Mouse (Mus musculus): ENCODE results near the gene Sema4b.

Gene Sema4b

DNA sequence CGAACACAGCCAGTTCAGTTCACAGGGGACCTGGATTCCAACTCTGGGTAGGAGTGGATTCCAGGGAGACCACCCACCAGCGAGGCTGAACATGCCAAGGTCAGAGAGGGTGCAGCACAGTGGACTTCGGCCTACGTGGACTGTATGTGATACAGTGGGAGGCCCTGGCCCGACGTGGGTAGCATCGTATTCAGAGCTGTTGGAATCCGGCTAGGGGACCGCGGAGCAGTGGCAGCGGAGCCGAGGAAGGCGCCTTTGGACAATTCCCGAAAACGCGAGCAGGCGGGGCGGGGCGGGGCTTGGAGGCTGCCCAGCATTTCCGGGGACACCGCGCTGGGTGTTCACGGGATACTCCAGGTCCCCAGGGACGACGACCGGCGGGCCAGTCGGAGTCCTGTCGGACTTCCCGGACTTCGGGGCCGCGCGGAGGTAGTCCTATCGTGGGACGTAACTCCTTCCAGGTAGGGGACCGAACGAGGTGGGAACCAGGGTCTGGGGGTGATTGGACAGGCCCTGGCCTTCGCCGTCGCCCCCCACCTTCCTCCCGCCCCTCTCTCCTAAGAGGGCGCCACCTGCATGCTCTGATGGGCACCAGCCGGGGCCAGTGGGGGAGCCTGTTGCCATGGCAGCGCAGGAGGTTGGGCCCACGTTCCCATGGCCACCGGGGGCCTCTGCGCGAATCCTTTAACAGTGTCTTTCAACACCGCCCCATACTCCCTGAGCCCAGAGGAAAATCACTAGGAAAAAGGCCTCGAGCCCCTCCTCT, at the start of gene Sema4b:
Sema4b (plus strand) TSS at position 311 of the 766 bp plus-strand sequence.
- peak; percentile 93 for DNase-seq (ENCODE audit: low spot score)

DNA sequence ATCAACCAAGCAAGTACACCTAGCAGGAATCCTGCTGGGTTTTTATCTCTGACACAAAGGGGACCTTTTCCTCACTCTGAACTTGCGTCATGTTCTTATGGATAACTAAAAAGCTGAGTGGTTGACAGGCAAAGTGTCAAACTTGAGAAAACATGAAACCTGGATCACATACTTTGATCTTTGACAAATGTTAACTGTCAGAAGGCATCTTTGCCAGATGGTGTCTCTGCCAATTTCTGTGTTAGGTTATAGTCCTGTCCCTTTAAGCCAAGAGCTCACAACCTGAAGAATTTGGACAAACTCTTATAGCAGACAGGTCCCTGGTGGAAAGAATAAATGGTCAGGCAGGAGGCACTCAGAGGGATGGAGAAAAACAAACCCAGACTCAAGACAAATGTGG, 48.3 kb upstream of the Sema4b start:
- no peak for DNase-seq (ENCODE audit: low spot score)

GRCm38 (mm10) chr7:80140815-80141214, 45.8 kb upstream of the Sema4b start:
- DNase-seq (ENCODE audit: low spot score): peak; percentile 63

- no peak for DNase-seq (ENCODE audit: low spot score)
Measured at GRCm38 (mm10) chr7:80143331-80144273, 43.0 kb upstream of the Sema4b start.

GRCm38 (mm10) chr7:80144695-80145094, 41.9 kb upstream of the Sema4b start:
- no peak for DNase-seq (ENCODE audit: low spot score)

DNA sequence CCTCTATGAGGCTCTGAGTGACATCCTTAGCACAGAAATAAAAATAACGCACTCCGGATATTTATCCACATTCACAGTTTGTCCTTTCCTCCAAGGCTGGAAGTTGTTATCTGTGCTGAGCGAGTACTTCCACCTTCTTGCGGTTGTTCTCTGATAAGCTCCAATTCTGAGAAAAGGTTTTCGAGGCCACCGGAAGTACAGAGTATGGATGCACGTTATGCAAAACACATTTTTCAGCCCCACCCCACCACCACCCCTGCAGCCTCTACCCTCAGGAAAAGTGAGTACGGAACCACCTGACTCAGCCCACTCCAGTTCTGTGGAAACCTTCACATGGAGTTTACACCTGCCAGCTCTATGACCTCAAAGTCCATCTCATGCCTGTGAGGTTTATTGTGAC, 40.6 kb upstream of the Sema4b start:
- no peak for DNase-seq (ENCODE audit: low spot score)

- DNase-seq (ENCODE audit: low spot score): no peak
Measured at GRCm38 (mm10) chr7:80149356-80149755, 37.3 kb upstream of the Sema4b start.

- no peak for DNase-seq (ENCODE audit: low spot score)
Measured at GRCm38 (mm10) chr7:80152152-80152551, 34.5 kb upstream of the Sema4b start.

- DNase-seq (ENCODE audit: low spot score): no peak
Measured at GRCm38 (mm10) chr7:80152756-80153155, 33.9 kb upstream of the Sema4b start.

DNA sequence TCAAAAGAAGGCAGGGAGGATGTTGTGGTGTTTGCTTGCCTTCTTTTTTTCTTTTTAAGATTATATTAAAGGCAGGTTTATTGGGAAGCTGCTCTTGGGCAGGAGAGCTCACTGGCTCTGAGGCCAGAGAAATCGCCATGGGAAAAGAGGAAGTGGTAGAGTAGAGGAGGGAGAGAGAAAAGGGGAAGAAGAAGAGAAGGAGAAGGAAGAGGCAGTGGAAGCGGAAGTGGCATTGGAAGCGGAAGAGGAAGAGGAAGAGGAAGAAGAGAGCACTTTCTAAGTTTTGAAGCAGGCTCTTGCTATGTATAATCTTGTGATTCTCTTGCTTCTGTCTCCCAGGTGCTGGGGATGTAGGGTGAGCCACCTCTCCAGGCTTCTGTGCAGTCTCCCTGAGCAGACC, 32.0 kb upstream of the Sema4b start:
- DNase-seq (ENCODE audit: low spot score): no peak

DNA sequence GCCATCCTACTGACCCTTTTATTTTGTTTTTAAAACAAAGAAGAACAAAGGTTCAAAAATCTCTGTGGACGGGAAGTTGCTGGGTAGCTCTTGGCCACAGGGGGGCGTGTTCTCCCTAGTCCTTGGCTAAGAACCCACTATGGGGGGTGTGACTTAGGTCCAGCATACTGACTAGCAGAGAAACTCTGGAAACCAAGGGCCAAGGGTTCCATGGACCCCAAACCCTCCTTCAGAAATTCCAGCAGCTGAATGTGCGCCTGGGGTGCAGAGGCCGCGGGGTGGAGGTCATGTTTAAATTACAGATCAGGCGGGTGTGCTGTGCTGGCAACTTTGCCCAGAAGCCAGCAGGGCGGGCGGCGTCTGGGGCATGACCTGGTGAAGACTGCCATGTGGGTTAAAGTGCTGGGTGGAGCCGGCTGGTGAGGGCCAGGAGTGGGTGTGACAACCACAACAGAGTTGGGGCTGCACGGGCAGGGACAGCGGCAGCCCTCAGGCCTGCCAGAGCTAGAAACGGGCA, 29.9 kb upstream of the Sema4b start:
- peak; percentile 48 for DNase-seq (ENCODE audit: low spot score)

DNA sequence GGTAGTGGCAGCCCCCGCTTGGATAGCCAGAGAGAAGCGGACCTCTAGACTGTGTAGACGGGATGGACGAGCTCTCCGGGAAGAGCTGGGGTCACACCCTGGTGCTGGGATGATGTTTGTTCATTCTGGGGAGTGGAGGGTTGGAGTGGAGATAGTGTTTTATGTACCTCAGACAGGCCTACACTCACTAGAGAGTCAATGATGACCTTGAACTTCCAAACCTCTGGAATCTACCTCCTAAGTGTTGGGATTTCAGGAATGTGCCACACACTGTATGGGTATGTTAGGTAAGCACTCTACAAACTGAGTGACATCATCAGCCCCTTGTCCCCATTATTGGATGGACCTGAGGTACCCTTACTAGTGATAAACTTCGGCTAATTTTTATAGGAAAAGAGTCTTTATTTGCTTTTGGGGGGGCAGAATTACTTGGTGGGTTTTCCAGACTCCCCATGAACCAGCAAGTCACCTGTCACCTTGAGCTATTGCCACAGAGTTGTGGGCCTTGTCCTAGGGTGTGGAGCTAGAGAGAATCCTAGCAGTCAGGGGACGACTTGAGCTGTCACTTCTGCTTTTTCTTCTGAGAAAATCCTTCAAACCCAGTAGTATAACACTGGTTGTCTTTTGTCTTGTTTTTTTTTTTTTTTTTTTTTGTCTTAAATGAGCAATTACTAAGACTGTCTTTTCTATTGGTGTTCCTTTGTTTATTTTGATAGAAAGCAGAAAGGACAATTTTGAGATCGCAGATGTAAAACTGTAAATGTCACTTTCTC, 28.0 kb upstream of the Sema4b start:
- DNase-seq (ENCODE audit: low spot score): no peak

DNA sequence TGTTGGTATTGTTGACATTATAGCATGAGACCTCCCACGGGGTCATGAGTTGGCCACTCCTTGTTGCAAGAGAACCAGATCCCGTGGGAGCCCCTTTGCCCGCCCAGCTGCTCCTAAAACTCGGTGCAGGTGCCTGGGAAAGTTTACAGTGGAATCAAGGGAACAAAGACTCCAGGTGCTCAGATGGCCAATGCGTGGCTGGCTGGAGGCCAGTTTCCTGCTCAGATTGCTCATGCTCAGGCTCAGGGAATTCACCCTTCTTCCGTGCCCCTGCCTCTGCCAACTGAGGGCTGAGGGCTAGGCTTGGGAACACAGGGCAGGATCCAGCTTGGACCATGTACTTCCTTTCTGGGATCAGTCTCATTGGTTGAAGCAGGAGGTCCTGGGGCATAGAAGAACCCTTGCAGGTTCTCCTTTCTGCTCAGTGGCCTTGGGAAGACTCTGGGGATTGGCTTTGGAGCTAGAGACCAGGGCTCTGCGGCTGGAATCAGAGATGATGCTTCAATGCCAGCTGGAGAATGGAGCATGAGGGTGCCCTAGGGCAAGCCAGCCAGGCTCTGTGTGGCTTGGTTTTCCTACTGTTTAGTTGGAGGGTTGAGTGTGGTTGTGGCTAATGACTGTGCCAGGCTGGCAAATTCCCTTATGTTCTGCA, 26.2 kb upstream of the Sema4b start:
- peak; percentile 31 for DNase-seq (ENCODE audit: low spot score)

DNA sequence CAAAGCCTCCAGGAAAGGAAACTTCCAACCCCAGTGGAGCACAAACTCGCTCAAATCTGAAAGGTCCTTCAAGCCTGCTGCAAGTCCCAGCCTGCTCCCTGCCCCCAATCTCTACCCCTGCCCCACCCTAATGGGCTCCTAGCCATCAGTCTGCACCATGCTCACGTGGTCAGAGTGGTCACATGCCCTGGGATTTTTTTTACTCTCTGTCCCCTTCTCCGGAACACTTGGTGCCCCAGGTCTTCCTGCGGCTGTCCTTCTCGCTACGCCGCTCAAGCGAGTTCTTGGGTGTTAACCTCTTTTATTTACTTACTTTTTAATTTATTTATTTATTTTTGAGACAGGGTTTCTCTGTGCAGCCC, 25.7 kb upstream of the Sema4b start:
- DNase-seq (ENCODE audit: low spot score): peak; percentile 55

- no peak for DNase-seq (ENCODE audit: low spot score)
Measured at GRCm38 (mm10) chr7:80165432-80165831, 21.2 kb upstream of the Sema4b start.

- no peak for DNase-seq (ENCODE audit: low spot score)
Measured at GRCm38 (mm10) chr7:80166740-80167139, 19.9 kb upstream of the Sema4b start.

- DNase-seq (ENCODE audit: low spot score): no peak
Measured at GRCm38 (mm10) chr7:80169847-80170246, 16.8 kb upstream of the Sema4b start.

GRCm38 (mm10) chr7:80171345-80171744, 15.3 kb upstream of the Sema4b start:
- DNase-seq (ENCODE audit: low spot score): no peak

- no peak for DNase-seq (ENCODE audit: low spot score)
Measured at GRCm38 (mm10) chr7:80172069-80172956, 14.3 kb upstream of the Sema4b start.

- DNase-seq (ENCODE audit: low spot score): no peak
Measured at GRCm38 (mm10) chr7:80176159-80176558, 10.5 kb upstream of the Sema4b start.

- DNase-seq (ENCODE audit: low spot score): no peak
Measured at GRCm38 (mm10) chr7:80177438-80177837, 9.2 kb upstream of the Sema4b start.

All from ovary, postnatal 14 days (tissue).